Mouse (Mus musculus) cortical plate, adult 2 months (tissue): ENCODE measurements at regions not wholly inside any gene's neighbourhood (a gene's known extent, or its start where the extent isn't known, plus 50 kb on each side); places are given as distances from the start of the nearest gene placed in this dataset.

ENCODE experiments used
- H3K27ac ChIP-seq: fragments of 200-500 bp; 2 replicates; pipeline ENCODE4 v1.5.1; 2012; ENCODE audit warnings: low read length, control low read depth, inconsistent platforms; ENCODE audit not compliant: insufficient read depth
- H3K4me1 ChIP-seq: fragments of 200-500 bp; 2 replicates; pipeline ENCODE4 v1.6.1; 2011; ENCODE audit warnings: low read length; ENCODE audit not compliant: control insufficient read depth, insufficient read depth
- H3K4me3 ChIP-seq: fragments of 200-500 bp; 2 replicates; pipeline ENCODE4 v1.5.1; 2011; ENCODE audit warnings: mild to moderate bottlenecking, low read length, control low read depth; ENCODE audit not compliant: insufficient read depth
- CTCF ChIP-seq: fragments of 200-500 bp; IDR thresholded peaks from 2 replicates; pipeline ENCODE4 v1.5.1; 2011; ENCODE audit warnings: mild to moderate bottlenecking, control low read depth, low read length; ENCODE audit not compliant: insufficient read depth; ENCODE audit errors: extremely low read depth
- POLR2A ChIP-seq: fragments of 200-500 bp; IDR thresholded peaks from 2 replicates; pipeline ENCODE4 v1.6.1; 2011; ENCODE audit warnings: mild to moderate bottlenecking, low read length, control low read depth; ENCODE audit not compliant: insufficient read depth; ENCODE audit errors: extremely low read depth

DNA sequence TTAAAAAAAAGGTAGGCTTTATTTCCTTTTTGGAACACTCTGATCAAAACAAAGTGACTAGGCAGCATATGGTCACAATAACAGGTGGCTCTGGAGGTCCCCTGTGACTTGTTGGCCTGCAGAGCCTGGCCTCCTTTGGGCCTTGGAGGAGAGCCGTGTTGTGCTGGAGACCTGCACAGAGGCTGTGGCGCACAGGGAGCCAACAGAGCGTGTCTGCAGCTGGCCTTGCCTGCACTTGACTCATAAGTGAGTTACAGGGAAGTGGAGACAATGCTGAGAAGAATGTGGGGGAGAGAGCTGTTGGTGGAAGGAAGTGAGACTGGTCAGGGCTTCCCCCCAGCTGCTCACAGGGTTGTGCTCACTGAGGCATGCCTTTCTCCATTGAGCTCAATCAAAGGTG, 175.7 kb downstream of the Foxo1 start:
- H3K27ac ChIP-seq: no peak overlapping the region
- TF ChIP-seq POLR2A: no peak
- TF ChIP-seq CTCF: no peak

DNA sequence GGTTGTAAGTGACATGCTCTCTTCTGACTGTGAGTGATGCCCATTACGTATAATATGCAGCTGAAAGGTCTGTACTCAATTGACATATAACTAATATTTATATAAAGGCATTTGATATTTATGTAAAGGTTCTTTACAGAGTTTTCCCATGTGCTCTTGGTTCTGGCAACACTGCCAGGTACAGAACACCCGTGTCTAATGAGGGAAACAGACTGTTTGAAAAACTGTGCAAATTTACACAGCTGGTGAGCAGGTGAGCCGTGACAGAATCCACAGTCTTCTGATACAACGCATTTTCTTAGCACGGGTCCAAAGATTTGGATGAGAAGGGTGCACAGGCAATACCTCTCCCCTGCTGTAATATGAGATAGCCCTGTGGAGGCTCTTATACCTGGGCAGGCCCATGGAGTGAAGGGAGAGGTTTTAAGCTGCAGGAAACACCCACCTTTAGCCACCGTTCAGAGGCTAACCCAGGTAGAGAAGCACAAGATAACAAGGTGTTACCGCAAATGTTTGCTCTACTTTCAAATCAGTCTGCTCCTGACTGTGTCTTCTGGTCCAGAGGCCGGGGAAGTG, 161.0 kb downstream of the Foxo1 start:
- Histone ChIP-seq H3K4me3 (no peak overlapping the region), H3K27ac (no peak overlapping the region), H3K4me1 (no peaks in the 10 kb centered on the region)
- TF ChIP-seq CTCF (no peak), POLR2A (no peak)

More for the DNA sequence above, 175.7 kb downstream of the Foxo1 start:
- no peaks in the 10 kb centered on the region for H3K4me1 ChIP-seq
- no peak overlapping the region for H3K4me3 ChIP-seq

DNA sequence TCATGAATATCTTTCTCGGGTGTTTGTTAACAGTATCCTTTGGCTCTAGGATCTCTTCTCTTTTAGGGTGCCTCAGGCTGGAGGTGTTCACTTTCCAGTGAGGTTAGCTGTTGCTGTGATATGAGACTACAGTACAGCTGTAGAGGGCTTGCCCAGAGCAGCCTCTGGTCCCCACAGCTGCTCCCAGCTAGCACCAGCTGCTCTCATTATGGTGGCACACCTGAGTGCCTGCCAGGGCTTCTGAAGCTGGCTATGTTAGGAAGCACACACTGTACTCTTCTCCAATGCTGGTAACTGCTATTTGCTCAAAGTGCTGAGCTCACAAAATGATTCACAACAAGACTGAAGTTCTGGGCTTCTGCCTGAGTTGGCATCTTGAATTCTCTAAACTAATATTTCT, 154.7 kb downstream of the Foxo1 start:
- no peak overlapping the region for H3K27ac ChIP-seq
- H3K4me1 ChIP-seq: no peaks in the 10 kb centered on the region
- TF ChIP-seq POLR2A: no peak
- TF ChIP-seq CTCF: no peak
- no peak overlapping the region for H3K4me3 ChIP-seq

DNA sequence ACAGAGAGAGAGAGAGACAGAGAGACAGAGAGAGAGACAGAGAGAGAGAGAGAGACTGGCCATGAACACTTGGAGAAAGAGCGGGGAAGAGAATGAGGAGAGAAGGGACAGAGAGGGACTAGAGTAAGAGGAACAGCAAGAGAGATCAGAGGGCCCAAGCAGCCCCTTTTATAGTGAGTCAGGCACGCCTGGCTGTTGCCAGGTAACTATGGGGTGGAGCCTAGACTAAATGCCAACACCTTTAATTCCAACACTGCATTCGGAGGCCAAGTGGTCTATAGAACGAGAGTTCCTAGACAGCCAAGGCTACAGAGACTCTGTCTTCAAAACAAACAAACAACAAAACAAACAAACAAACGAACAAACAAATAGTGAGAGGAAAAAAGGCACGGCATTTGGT, 148.1 kb downstream of the Foxo1 start:
- Histone ChIP-seq H3K4me1 (peaks cover 1% of the 10 kb centered on the region; the same call in 1 of the 2 replicates), H3K4me3 (no peak overlapping the region), H3K27ac (no peak overlapping the region)
- TF ChIP-seq POLR2A: no peak
- no peak for TF ChIP-seq CTCF

DNA sequence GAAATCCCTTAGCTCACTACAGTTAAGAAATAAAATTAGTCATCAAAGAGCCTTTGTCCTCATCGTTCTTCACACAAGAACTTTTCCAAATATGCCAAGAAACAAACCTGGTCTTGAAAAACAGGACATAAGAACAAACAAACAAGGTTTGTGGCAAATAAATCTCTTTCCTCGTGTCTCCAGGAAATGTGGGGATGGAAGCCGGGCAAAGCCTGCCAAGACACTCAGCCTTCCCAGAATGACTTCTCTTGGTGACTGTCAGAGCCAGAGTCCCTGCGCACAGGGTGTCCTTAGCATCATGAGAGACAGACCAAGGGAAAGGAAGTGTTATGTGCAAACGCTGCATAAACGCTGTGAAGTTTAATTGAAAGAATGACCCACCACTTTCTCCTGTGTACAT, 147.2 kb downstream of the Foxo1 start:
- Histone ChIP-seq H3K4me1 (peaks cover 1% of the 10 kb centered on the region; the same call in 1 of the 2 replicates), H3K27ac (no peak overlapping the region), H3K4me3 (no peak overlapping the region)
- TF ChIP-seq POLR2A: no peak
- TF ChIP-seq CTCF: no peak

DNA sequence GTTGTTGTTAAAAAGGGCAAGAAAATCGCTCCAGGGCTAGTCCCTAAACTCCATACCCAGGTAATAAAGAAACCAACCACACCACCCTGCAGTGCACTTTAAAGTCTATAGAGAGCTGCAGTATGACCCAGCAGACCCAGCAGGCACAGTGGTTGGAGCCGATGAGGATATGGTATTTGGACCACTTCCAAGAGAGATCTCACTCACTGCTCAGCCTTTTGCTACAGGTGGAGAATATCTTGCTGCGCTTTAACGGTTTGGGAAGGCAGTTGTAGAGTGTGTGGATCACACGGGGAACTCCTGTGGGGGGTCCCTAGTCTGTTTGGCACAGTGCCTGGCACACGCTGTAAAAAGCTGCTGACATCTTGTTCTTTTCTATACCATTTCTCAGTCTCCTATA, 145.9 kb downstream of the Foxo1 start:
- Histone ChIP-seq H3K4me3 (no peak overlapping the region), H3K27ac (no peak overlapping the region), H3K4me1 (peaks cover 1% of the 10 kb centered on the region; the same call in 1 of the 2 replicates)
- TF ChIP-seq CTCF (no peak), POLR2A (no peak)

DNA sequence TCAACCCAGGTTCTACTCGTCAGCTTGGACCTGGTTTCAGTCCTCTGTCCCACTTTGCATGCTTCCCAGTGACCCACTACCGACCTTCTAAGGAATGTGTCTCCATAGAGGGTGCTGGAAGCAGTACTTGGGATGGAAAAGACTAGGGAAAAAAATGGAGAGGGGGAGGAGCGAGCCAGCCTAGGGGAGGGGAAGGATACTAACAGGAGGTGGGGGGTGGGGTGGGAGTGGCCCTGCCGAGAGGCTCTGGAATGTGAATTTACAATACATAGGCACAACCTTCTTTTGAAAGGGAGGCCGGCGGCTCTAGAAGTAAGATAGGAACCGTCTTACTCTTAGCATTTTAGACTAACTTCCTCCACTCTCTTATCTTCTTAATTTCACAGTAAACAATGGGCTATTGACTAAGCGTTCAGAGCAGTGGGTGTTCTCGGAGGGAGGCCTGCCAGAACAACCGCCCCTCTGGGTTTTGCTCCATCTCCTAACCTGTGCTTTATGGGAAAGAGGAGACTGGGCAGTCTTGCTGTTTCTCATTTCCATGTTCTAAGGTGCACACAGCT, 145.1 kb downstream of the Foxo1 start:
- no peak overlapping the region for H3K4me3 ChIP-seq
- H3K27ac ChIP-seq: no peak overlapping the region
- H3K4me1 ChIP-seq: peaks cover 1% of the 10 kb centered on the region; the same call in 1 of the 2 replicates
- no peak for TF ChIP-seq POLR2A

DNA sequence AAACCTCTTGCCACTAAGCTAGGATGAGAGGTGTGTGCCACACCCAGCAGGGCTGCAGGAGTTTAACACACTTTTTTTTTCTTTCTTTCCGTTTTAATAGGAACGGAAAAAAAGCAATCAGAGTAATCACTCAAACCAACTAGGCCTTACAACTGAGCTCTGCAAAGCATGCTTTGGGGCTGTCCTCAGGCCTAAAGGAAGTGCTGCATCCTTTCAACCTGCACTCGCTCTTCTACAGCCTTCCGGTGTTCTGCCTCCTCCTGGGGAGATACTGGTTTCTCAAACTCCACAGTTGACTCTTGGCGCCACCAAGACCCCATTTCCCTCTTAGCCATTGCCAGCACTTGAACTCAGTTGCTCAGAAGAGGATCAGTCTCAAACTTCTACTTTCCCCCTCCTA, 143.2 kb downstream of the Foxo1 start:
- no peak overlapping the region for H3K4me3 ChIP-seq
- peaks cover 1% of the 10 kb centered on the region; the same call in 1 of the 2 replicates for H3K4me1 ChIP-seq
- no peak for TF ChIP-seq POLR2A
- TF ChIP-seq CTCF: no peak
- H3K27ac ChIP-seq: no peak overlapping the region

DNA sequence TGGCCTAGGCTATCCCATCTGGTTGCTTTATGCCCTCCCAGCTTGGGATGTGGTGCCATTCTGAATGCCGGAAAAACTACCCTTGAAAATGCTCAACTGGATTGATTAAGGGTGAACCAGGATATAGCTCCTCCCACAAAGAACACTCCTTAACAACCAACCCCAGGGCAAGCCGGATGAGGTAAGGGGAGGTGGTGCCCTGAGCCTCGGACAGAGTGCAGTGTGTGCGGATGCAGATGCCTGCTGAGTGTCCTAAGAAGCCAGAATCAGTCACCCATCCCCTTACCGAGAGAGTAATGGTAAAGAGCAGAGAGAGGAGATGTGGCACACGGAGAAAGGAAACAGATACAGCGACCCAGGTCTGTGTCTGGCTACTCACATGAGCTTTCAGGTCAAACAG, 141.3 kb downstream of the Foxo1 start:
- no peak overlapping the region for H3K27ac ChIP-seq
- TF ChIP-seq CTCF: no peak
- TF ChIP-seq POLR2A: no peak
- peaks cover 1% of the 10 kb centered on the region; the same call in 1 of the 2 replicates for H3K4me1 ChIP-seq
- no peak overlapping the region for H3K4me3 ChIP-seq

DNA sequence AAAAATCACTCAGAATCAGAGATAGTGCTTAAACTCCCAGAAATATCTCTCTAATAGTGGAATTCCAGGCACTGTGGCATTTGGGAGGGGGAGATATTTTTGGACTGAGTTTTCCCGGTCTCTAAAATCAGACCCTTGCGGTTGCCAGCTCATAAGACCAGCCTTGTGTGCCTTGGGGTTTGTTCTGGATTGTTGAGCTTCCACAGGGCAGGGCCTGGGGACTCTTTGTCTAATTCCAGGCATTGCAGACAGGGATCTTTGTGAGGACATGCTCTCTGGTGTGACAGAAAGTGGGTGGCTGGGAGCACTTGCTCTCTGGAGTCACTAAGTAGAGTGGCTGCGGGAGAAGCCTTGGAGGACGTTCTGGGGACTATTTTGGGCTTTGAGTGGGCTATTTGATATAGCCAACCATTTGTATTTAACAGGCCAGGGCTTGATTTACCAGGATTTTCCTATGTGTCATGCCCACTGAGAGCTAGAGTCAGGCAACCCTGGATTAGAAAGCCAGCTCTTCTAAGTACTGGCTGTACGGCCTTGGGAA, 138.7 kb downstream of the Foxo1 start:
- Histone ChIP-seq H3K27ac (no peak overlapping the region), H3K4me3 (no peak overlapping the region), H3K4me1 (no peaks in the 10 kb centered on the region; the same call in 1 of the 2 replicates)
- TF ChIP-seq CTCF: no peak
- TF ChIP-seq POLR2A: no peak
